Mouse (Mus musculus): ENCODE measurements around the gene Atp5s.

Gene Atp5s

GRCm38 (mm10) chr12:69724711-69725460 lies at the start of gene Atp5s, which contains the start of gene L2hgdh:
Gene Atp5s, plus strand, starts transcription at chr12:69724950.
Gene L2hgdh, minus strand, starts transcription at chr12:69724873.
- DNase-seq (ENCODE audit: low spot score in 2 of 2), result peak; percentile 93 to 95

GRCm38 (mm10) chr12:69676157-69676556 lies 48.6 kb upstream of the Atp5s start:
- no peak for DNase-seq (ENCODE audit: low spot score in 2 of 2)

GRCm38 (mm10) chr12:69680635-69681565 lies 43.9 kb upstream of the Atp5s start:
- DNase-seq (ENCODE audit: low spot score in 2 of 2), result peak; percentile 24 to 59

- peak; percentile 31 to 53 for DNase-seq (ENCODE audit: low spot score in 2 of 2)
Observed at GRCm38 (mm10) chr12:69681566-69682061, 43.1 kb upstream of the Atp5s start, which contains the start of gene Sos2. Gene Sos2, minus strand, starts transcription at chr12:69681852.

- DNase-seq (ENCODE audit: low spot score in 2 of 2), result peak; percentile 65 to 71
Observed at GRCm38 (mm10) chr12:69682065-69682787, 42.5 kb upstream of the Atp5s start.

- no peak for DNase-seq (ENCODE audit: low spot score in 2 of 2)
Observed at GRCm38 (mm10) chr12:69682788-69683419, 41.8 kb upstream of the Atp5s start.

- DNase-seq (ENCODE audit: low spot score in 2 of 2), result peak; percentile 49 to 75
Observed at GRCm38 (mm10) chr12:69683537-69683936, 41.2 kb upstream of the Atp5s start.

- DNase-seq (ENCODE audit: low spot score in 2 of 2), result no peak
Observed at GRCm38 (mm10) chr12:69688368-69688767, 36.4 kb upstream of the Atp5s start.

GRCm38 (mm10) chr12:69689094-69689493 lies 35.7 kb upstream of the Atp5s start:
- DNase-seq (ENCODE audit: low spot score in 2 of 2), result no peak

GRCm38 (mm10) chr12:69690714-69691113 lies 34.0 kb upstream of the Atp5s start:
- no peak for DNase-seq (ENCODE audit: low spot score in 2 of 2)

- DNase-seq (ENCODE audit: low spot score in 2 of 2), result no peak
Observed at GRCm38 (mm10) chr12:69693471-69693870, 31.3 kb upstream of the Atp5s start.

- DNase-seq (ENCODE audit: low spot score in 2 of 2), result peak; percentile 8 to 13
Observed at GRCm38 (mm10) chr12:69696746-69697145, 28.0 kb upstream of the Atp5s start.

- DNase-seq (ENCODE audit: low spot score in 2 of 2), result no peak
Observed at GRCm38 (mm10) chr12:69698352-69698751, 26.4 kb upstream of the Atp5s start.

GRCm38 (mm10) chr12:69704799-69705458 lies 19.8 kb upstream of the Atp5s start:
- DNase-seq (ENCODE audit: low spot score in 2 of 2), result no peak

- DNase-seq (ENCODE audit: low spot score in 2 of 2), result no peak
Observed at GRCm38 (mm10) chr12:69713628-69714027, 11.1 kb upstream of the Atp5s start.

GRCm38 (mm10) chr12:69722857-69723256 lies 1.9 kb upstream of the Atp5s start:
- no peak for DNase-seq (ENCODE audit: low spot score in 2 of 2)

GRCm38 (mm10) chr12:69723376-69723775 lies 1.4 kb upstream of the Atp5s start:
- DNase-seq (ENCODE audit: low spot score in 2 of 2), result no peak

- DNase-seq (ENCODE audit: low spot score in 2 of 2), result no peak
Observed at GRCm38 (mm10) chr12:69724018-69724710, 586 bp upstream of the Atp5s start.

GRCm38 (mm10) chr12:69729246-69729645 lies 4.5 kb downstream of the Atp5s start:
- DNase-seq (ENCODE audit: low spot score in 2 of 2), result no peak

GRCm38 (mm10) chr12:69730306-69730705 lies 5.6 kb downstream of the Atp5s start:
- DNase-seq (ENCODE audit: low spot score in 2 of 2), result no peak

Measured in urinary bladder, adult 18-20 months (tissue).